Mouse (Mus musculus) spleen, postnatal 36 days (tissue): ENCODE measurements around the gene Gm13941.

ENCODE experiments used
- DNase-seq, 2 experiments: peaks; one replicate each; pipeline ENCODE4 v3.0.0; 2022; ENCODE audit warnings: low spot score in 2 of 2, mixed read lengths in 1 of 2

The Gm13941 gene

DNA sequence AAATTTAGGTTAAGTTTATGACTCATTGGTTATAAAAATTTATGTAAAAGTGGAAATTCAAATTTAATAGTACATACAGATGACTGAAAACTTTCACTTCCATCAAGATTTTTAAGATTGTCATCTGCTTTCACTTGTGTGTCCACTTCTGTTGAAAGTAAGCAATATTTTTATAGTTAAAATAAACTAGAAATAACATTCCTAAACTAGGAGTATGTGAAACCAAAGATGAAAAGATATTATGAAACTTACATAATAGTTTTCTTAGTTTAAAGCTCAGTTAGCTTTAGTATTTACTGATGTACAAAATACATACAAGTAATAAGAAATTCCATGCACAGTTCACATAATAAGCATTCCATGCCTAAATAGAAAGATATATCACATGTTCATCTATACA is at the start of gene Gm13941:
TSS of gene Gm13941 (minus strand) at position 101 of the 400 bp plus-strand sequence.
- no peak for DNase-seq

DNA sequence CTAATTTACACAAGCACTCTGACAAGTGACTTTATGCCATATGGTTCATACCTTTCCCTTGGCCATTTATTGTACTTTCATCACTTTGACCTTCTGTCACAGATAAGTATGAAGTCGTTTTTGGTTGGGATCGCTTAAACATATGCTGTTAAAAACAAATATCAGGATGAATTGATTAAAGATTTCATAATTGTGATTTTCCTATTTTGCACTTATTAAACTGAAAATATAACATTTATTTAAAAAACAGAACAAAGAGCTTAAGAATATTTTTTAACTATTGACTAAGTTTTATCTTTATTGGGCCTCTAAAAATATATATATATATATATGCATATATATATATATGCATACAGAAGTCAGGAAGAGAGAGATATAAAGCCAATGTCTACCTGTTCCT is 47.1 kb upstream of the Gm13941 start, which contains the start of gene Gm15130:
TSS of gene Gm15130 (minus strand) at position 101 of the 400 bp plus-strand sequence.
- no peak for DNase-seq

- DNase-seq, result no peak
These were observed 30.0 kb upstream of the Gm13941 start for GRCm38 (mm10) chr2:111135739-111136138.

DNA sequence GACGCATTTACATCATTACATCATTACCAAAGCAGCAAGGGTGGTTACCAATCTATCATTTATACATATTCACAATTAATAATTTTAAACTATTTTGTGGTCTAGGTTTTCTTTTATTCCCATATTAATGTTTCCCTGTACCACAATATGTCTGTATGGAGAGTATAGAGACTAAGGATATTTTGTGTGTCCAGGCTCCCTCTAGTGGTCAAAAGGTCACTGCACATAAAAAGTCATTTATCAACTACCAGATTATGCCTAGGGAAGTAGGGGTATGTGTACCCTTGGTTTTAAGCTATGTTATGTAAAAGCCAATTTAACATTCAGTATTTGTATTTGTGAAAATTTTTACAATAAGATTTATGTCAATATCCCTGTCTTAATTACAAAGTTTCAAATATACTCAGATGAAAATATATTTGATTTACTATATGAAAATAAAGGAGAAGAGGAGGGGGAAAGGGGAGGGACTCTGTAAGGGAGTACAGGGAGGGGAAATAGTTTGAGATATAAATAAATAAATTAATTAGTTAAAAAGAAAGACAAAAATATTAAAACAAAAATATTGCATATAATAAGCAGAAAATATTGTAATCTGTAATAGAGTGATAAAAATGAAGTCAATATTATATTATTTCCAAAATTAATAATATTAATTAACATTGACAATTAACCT is 47.1 kb downstream of the Gm13941 start:
- no peak for DNase-seq
